Mouse (Mus musculus): ENCODE data around the gene Mical1. TPM values are rescaled to one million over a fixed set of nuclear protein-coding genes. Genes with fewer than 3 reads are reported as not detected.

Mical1 gene
- total RNA-seq, 1 experiment, result 35.3 TPM

- Histone ChIP-seq H3K27ac (ENCODE audit: insufficient read depth, low read depth, low read length, poor library complexity, severe bottlenecking) (no peak overlapping the region), H3K4me3 (ENCODE audit: insufficient read depth in 1 of 2, low read depth in 1 of 2, low read length in 2 of 2, poor library complexity in 1 of 2, severe bottlenecking in 1 of 2) (no peak overlapping the region), H3K9ac (ENCODE audit: insufficient read depth, low read depth, low read length, poor library complexity, severe bottlenecking) (no peak overlapping the region), H3K4me1 (ENCODE audit: control insufficient read depth in 2 of 2, insufficient read depth in 2 of 2, low read length in 2 of 2, poor library complexity in 1 of 2) (peaks cover 2 to 11% of the 10 kb centered on the region in 2 experiments; a peak in 1 of 4 replicates), H3K9me3 (ENCODE audit: control insufficient read depth, insufficient read depth, low read depth, low read length) (no peaks in the 10 kb centered on the region), H3K36me3 (ENCODE audit: control insufficient read depth, insufficient read depth, low read length, poor library complexity, severe bottlenecking) (peaks cover 16% of the 10 kb centered on the region)
- no peak for TF ChIP-seq ZC3H11A (IDR thresholded peaks at IDR 0.05; ENCODE audit: borderline replicate concordance, low read depth, low read length)
- TF ChIP-seq MAFK (IDR thresholded peaks at IDR 0.05; ENCODE audit: insufficient read depth, low read depth, low read length), result no peak
- no peak for TF ChIP-seq CHD2 (IDR thresholded peaks at IDR 0.05; ENCODE audit: low read depth, low read length)
- TF ChIP-seq ZNF384 (IDR thresholded peaks at IDR 0.05; ENCODE audit: low read depth, low read length), result no peak
- TF ChIP-seq HCFC1 (IDR thresholded peaks at IDR 0.05; ENCODE audit: borderline replicate concordance, insufficient read depth, low read length), result no peak
- DNase-seq (ENCODE audit: low read depth, low spot score), result no peak
- in situ Hi-C loops (cut with MboI; ENCODE audit: low sequenced_read_pairs in 2 of 2, unreplicated experiment in 2 of 2), result no loop called here
These were observed 24.5 kb upstream of the Mical1 start for GRCm38 (mm10) chr10:41451656-41452055.

- H3K36me3 ChIP-seq (ENCODE audit: control insufficient read depth, insufficient read depth, low read length, poor library complexity, severe bottlenecking), result peaks cover 16% of the 10 kb centered on the region
- in situ Hi-C loops (cut with MboI; ENCODE audit: low sequenced_read_pairs in 2 of 2, unreplicated experiment in 2 of 2), result no loop called here
- DNase-seq (ENCODE audit: low read depth, low spot score), result no peak
- peaks cover 2 to 11% of the 10 kb centered on the region in 2 experiments; a peak in 1 of 4 replicates for H3K4me1 ChIP-seq (ENCODE audit: control insufficient read depth in 2 of 2, insufficient read depth in 2 of 2, low read length in 2 of 2, poor library complexity in 1 of 2)
- H3K9ac ChIP-seq (ENCODE audit: insufficient read depth, low read depth, low read length, poor library complexity, severe bottlenecking), result no peak overlapping the region
- H3K4me3 ChIP-seq (ENCODE audit: insufficient read depth in 1 of 2, low read depth in 1 of 2, low read length in 2 of 2, poor library complexity in 1 of 2, severe bottlenecking in 1 of 2), result no peak overlapping the region
- H3K9me3 ChIP-seq (ENCODE audit: control insufficient read depth, insufficient read depth, low read depth, low read length), result no peaks in the 10 kb centered on the region
- TF ChIP-seq HCFC1 (IDR thresholded peaks at IDR 0.05; ENCODE audit: borderline replicate concordance, insufficient read depth, low read length), result no peak
- TF ChIP-seq CHD2 (IDR thresholded peaks at IDR 0.05; ENCODE audit: low read depth, low read length), result no peak
- TF ChIP-seq MAFK (IDR thresholded peaks at IDR 0.05; ENCODE audit: insufficient read depth, low read depth, low read length), result no peak
- no peak for TF ChIP-seq ZNF384 (IDR thresholded peaks at IDR 0.05; ENCODE audit: low read depth, low read length)
- no peak for TF ChIP-seq ZC3H11A (IDR thresholded peaks at IDR 0.05; ENCODE audit: borderline replicate concordance, low read depth, low read length)
- H3K27ac ChIP-seq (ENCODE audit: insufficient read depth, low read depth, low read length, poor library complexity, severe bottlenecking), result no peak overlapping the region
These were observed 23.3 kb upstream of the Mical1 start for GRCm38 (mm10) chr10:41452791-41453190.

GRCm38 (mm10) chr10:41459990-41460389 lies 16.1 kb upstream of the Mical1 start:
- no peaks in the 10 kb centered on the region for H3K9me3 ChIP-seq (ENCODE audit: control insufficient read depth, insufficient read depth, low read depth, low read length)
- in situ Hi-C loops (cut with MboI; ENCODE audit: low sequenced_read_pairs in 2 of 2, unreplicated experiment in 2 of 2), result no loop called here
- no peak for DNase-seq (ENCODE audit: low read depth, low spot score)
- no peak overlapping the region for H3K4me3 ChIP-seq (ENCODE audit: insufficient read depth in 1 of 2, low read depth in 1 of 2, low read length in 2 of 2, poor library complexity in 1 of 2, severe bottlenecking in 1 of 2)
- TF ChIP-seq ZC3H11A (IDR thresholded peaks at IDR 0.05; ENCODE audit: borderline replicate concordance, low read depth, low read length) (no peak), MAFK (IDR thresholded peaks at IDR 0.05; ENCODE audit: insufficient read depth, low read depth, low read length) (no peak), HCFC1 (IDR thresholded peaks at IDR 0.05; ENCODE audit: borderline replicate concordance, insufficient read depth, low read length) (no peak), ZNF384 (IDR thresholded peaks at IDR 0.05; ENCODE audit: low read depth, low read length) (no peak), CHD2 (IDR thresholded peaks at IDR 0.05; ENCODE audit: low read depth, low read length) (no peak)
- no peak overlapping the region for H3K9ac ChIP-seq (ENCODE audit: insufficient read depth, low read depth, low read length, poor library complexity, severe bottlenecking)
- peaks cover 9 to 28% of the 10 kb centered on the region in 2 experiments for H3K4me1 ChIP-seq (ENCODE audit: control insufficient read depth in 2 of 2, insufficient read depth in 2 of 2, low read length in 2 of 2, poor library complexity in 1 of 2)
- peaks cover 11% of the 10 kb centered on the region for H3K36me3 ChIP-seq (ENCODE audit: control insufficient read depth, insufficient read depth, low read length, poor library complexity, severe bottlenecking)
- H3K27ac ChIP-seq (ENCODE audit: insufficient read depth, low read depth, low read length, poor library complexity, severe bottlenecking), result no peak overlapping the region

- peaks cover 10% of the 10 kb centered on the region for H3K36me3 ChIP-seq (ENCODE audit: control insufficient read depth, insufficient read depth, low read length, poor library complexity, severe bottlenecking)
- no peak overlapping the region; the same call in 1 of the 2 replicates for H3K27ac ChIP-seq (ENCODE audit: insufficient read depth, low read depth, low read length, poor library complexity, severe bottlenecking)
- no peak for DNase-seq (ENCODE audit: low read depth, low spot score)
- no peak overlapping the region for H3K4me3 ChIP-seq (ENCODE audit: insufficient read depth in 1 of 2, low read depth in 1 of 2, low read length in 2 of 2, poor library complexity in 1 of 2, severe bottlenecking in 1 of 2)
- H3K9me3 ChIP-seq (ENCODE audit: control insufficient read depth, insufficient read depth, low read depth, low read length), result no peaks in the 10 kb centered on the region
- in situ Hi-C loops (cut with MboI; ENCODE audit: low sequenced_read_pairs in 2 of 2, unreplicated experiment in 2 of 2), result no loop called here
- H3K9ac ChIP-seq (ENCODE audit: insufficient read depth, low read depth, low read length, poor library complexity, severe bottlenecking), result no peak overlapping the region
- peaks cover 9 to 28% of the 10 kb centered on the region in 2 experiments for H3K4me1 ChIP-seq (ENCODE audit: control insufficient read depth in 2 of 2, insufficient read depth in 2 of 2, low read length in 2 of 2, poor library complexity in 1 of 2)
- TF ChIP-seq ZC3H11A (IDR thresholded peaks at IDR 0.05; ENCODE audit: borderline replicate concordance, low read depth, low read length) (no peak), CHD2 (IDR thresholded peaks at IDR 0.05; ENCODE audit: low read depth, low read length) (no peak), HCFC1 (IDR thresholded peaks at IDR 0.05; ENCODE audit: borderline replicate concordance, insufficient read depth, low read length) (no peak), MAFK (IDR thresholded peaks at IDR 0.05; ENCODE audit: insufficient read depth, low read depth, low read length) (no peak), ZNF384 (IDR thresholded peaks at IDR 0.05; ENCODE audit: low read depth, low read length) (no peak)
These were observed 15.6 kb upstream of the Mical1 start for GRCm38 (mm10) chr10:41460501-41460900.
